Mouse (Mus musculus) brain, embryonic 14.5 days (tissue): ENCODE data around the gene Samd1.

Source experiments
- CTCF ChIP-seq: fragments of 200-500 bp; IDR thresholded peaks from 2 replicates; pipeline ENCODE4 v1.5.1; 2012; ENCODE audit warnings: inconsistent platforms, mild to moderate bottlenecking, moderate library complexity, borderline replicate concordance; ENCODE audit not compliant: insufficient read depth, insufficient read length; ENCODE audit errors: extremely low read depth
- POLR2A ChIP-seq: fragments of 200-500 bp; IDR thresholded peaks from 2 replicates; pipeline ENCODE4 v1.6.1; 2012; ENCODE audit warnings: mild to moderate bottlenecking, inconsistent platforms, borderline replicate concordance; ENCODE audit not compliant: poor library complexity, insufficient read depth, insufficient read length, severe bottlenecking; ENCODE audit errors: extremely low read depth

DNA sequence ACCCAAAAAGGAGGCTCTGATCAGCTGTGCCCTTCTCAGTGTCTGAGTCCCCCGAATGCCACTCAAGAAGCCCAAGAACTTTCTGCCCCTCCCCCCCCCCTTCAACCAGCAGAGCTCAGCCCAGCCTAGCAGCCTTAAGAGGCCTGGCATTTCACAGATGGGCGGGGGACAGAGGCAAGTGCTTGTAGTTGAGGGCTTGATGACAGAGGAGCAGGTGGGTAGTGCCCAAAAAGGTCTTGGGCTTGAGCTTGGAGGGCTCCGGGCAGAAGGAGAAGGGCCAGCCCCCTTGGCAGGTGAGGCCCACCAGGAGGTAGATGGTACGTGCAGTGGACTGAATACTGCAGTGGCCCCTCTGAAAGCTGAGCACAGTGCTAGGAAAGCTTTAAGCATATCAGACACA is 23.0 kb upstream of the Samd1 start:
- TF ChIP-seq POLR2A (no peak), CTCF (no peak)
